ENCODE assay signal across 8 mouse cellular contexts in genomic region chr8:120184850-120185792, GRCm38 (mm10). TPM values are rescaled to one million over a fixed set of nuclear protein-coding genes. Genes with fewer than 3 reads are reported as not detected.
DNase-seq lines count a peak whose midpoint lies in the region; ATAC-seq and TF ChIP-seq lines count a peak whose summit lies in the region.

No protein-coding gene starts in this region.

- DNase-seq in brain, embryonic 14.5 days (ENCODE audit: low read depth) = peak; percentile 81
- DNase-seq in heart, postnatal 25 days (ENCODE audit: low spot score) = peak; percentile 43
- no peak for DNase-seq in left cerebral cortex, adult 9 months (ENCODE audit: low spot score in 2 of 2)
- DNase-seq in layer of hippocampus, adult 18-20 months (ENCODE audit: low spot score in 2 of 2) = no peak

- peak overlapping the region; percentile 33 for H3K4me2 ChIP-seq in embryonic facial prominence, embryonic 13.5 days
- H3K4me2 ChIP-seq in limb, embryonic 15.5 days = peak overlapping the region; percentile 19
- H3K4me2 ChIP-seq in stomach, embryonic 15.5 days = peak overlapping the region; percentile 34

- peak overlapping the region; percentile 49 for H3K9ac ChIP-seq in embryonic facial prominence, embryonic 13.5 days
- H3K9ac ChIP-seq in limb, embryonic 15.5 days = no peak overlapping the region
- no peak overlapping the region for H3K9ac ChIP-seq in stomach, embryonic 15.5 days

- ATAC-seq in embryonic facial prominence, embryonic 13.5 days (ENCODE audit: insufficient number of reproducible peaks, insufficient read depth, low FRiP score, low TSS enrichment, low read depth) = peak; percentile 29; the same call in 1 of the 2 replicates
- ATAC-seq in limb, embryonic 15.5 days (ENCODE audit: insufficient number of reproducible peaks, low FRiP score, low TSS enrichment, low read depth) = 0 out of 2 replicates have a peak, but pooled peaks have one; percentile 37
- ATAC-seq in stomach, embryonic 15.5 days (ENCODE audit: insufficient read depth, low FRiP score, low read depth) = peak; percentile 52; the same call in 1 of the 2 replicates
- ATAC-seq in activated CD4-positive, CD25-positive, alpha-beta regulatory T cell, adult 4 months = no peak

- no peaks in the 10 kb centered on the region for H3K9me3 ChIP-seq in embryonic facial prominence, embryonic 13.5 days
- H3K9me3 ChIP-seq in limb, embryonic 15.5 days = no peaks in the 10 kb centered on the region
- no peaks in the 10 kb centered on the region for H3K9me3 ChIP-seq in stomach, embryonic 15.5 days

- no peak for TF ChIP-seq POLR2A in brain, embryonic 14.5 days (IDR thresholded peaks at IDR 0.05; ENCODE audit: borderline replicate concordance, extremely low read depth, insufficient read depth, insufficient read length, poor library complexity, severe bottlenecking)

- peak overlapping the region; percentile 80 for H3K27ac ChIP-seq in embryonic facial prominence, embryonic 13.5 days
- peak overlapping the region; percentile 65 for H3K27ac ChIP-seq in limb, embryonic 15.5 days
- H3K27ac ChIP-seq in stomach, embryonic 15.5 days = peak overlapping the region; percentile 81

- no peak for TF ChIP-seq CTCF in brain, embryonic 14.5 days (IDR thresholded peaks at IDR 0.05; ENCODE audit: borderline replicate concordance, extremely low read depth, insufficient read depth, insufficient read length)

- intact Hi-C loops in heart, postnatal 25 days (cut with DNase I) = loop anchor here (5.0 kb wide), 1 partner anchor 47 kb away; no protein-coding TSS in a partner anchor

- H3K27me3 ChIP-seq in embryonic facial prominence, embryonic 13.5 days = no peaks in the 10 kb centered on the region
- no peaks in the 10 kb centered on the region for H3K27me3 ChIP-seq in limb, embryonic 15.5 days
- H3K27me3 ChIP-seq in stomach, embryonic 15.5 days (replicated peaks) = no peaks in the 10 kb centered on the region

- WGBS in embryonic facial prominence, embryonic 13.5 days = 16% methylated on average over 17 of the region's 17 CpGs
- WGBS in limb, embryonic 15.5 days = 13% methylated on average over 17 of the region's 17 CpGs
- WGBS in stomach, embryonic 15.5 days = 17% methylated on average over 17 of the region's 17 CpGs

- H3K4me3 ChIP-seq in embryonic facial prominence, embryonic 13.5 days = no peak overlapping the region
- no peak overlapping the region for H3K4me3 ChIP-seq in limb, embryonic 15.5 days
- H3K4me3 ChIP-seq in stomach, embryonic 15.5 days (replicated peaks) = no peak overlapping the region

- peaks cover 37% of the 10 kb centered on the region for H3K4me1 ChIP-seq in embryonic facial prominence, embryonic 13.5 days
- peaks cover 65% of the 10 kb centered on the region for H3K4me1 ChIP-seq in limb, embryonic 15.5 days
- H3K4me1 ChIP-seq in stomach, embryonic 15.5 days = peaks cover 40% of the 10 kb centered on the region

- H3K36me3 ChIP-seq in embryonic facial prominence, embryonic 13.5 days = no peaks in the 10 kb centered on the region
- no peaks in the 10 kb centered on the region for H3K36me3 ChIP-seq in limb, embryonic 15.5 days
- H3K36me3 ChIP-seq in stomach, embryonic 15.5 days = no peaks in the 10 kb centered on the region

RNA-seq across cellular contexts. Expression of gene Fam92b, which starts 7.9 kb away (rescaled TPM):
- 1.3 and 1.7 TPM in 2 replicates for polyA plus RNA-seq in brain, embryonic 14.5 days (2012; rRNA removed)
- 1.3 and 1.7 TPM in 2 replicates for polyA plus RNA-seq in embryonic facial prominence, embryonic 13.5 days (2015; fragmentation: Nextera tagmentation; extraction: Ambion mirVana)
- not detected for total RNA-seq in heart, postnatal 25 days (2021)
- polyA plus RNA-seq in limb, embryonic 15.5 days (2015; fragmentation: Nextera tagmentation; extraction: Ambion mirVana) = not detected in 2 replicates
- polyA plus RNA-seq in stomach, embryonic 15.5 days (2015; fragmentation: Nextera tagmentation; extraction: Ambion mirVana) = 0.80 and 0.94 TPM in 2 replicates
- total RNA-seq in layer of hippocampus, adult 18-20 months (2021) = under 1 TPM; 0.45 to 0.58 TPM
- not detected for polyA plus RNA-seq in activated CD4-positive, CD25-positive, alpha-beta regulatory T cell, adult 4 months (2017; shearing (Covaris generic))

RNA-seq across cellular contexts. Expression of gene Gse1, which starts 43.1 kb away (rescaled TPM):
- 70.3 and 70.4 TPM in 2 replicates for polyA plus RNA-seq in brain, embryonic 14.5 days (2012; rRNA removed)
- polyA plus RNA-seq in embryonic facial prominence, embryonic 13.5 days (2015; fragmentation: Nextera tagmentation; extraction: Ambion mirVana) = 6.4 and 8.6 TPM in 2 replicates
- 10 to 100 TPM; 20.1 to 25.9 TPM for total RNA-seq in heart, postnatal 25 days (2021)
- 6.8 and 7.3 TPM in 2 replicates for polyA plus RNA-seq in limb, embryonic 15.5 days (2015; fragmentation: Nextera tagmentation; extraction: Ambion mirVana)
- polyA plus RNA-seq in stomach, embryonic 15.5 days (2015; fragmentation: Nextera tagmentation; extraction: Ambion mirVana) = 9.6 and 10.8 TPM in 2 replicates
- 100 to 1,000 TPM; 142 to 146 TPM for total RNA-seq in layer of hippocampus, adult 18-20 months (2021)
- polyA plus RNA-seq in activated CD4-positive, CD25-positive, alpha-beta regulatory T cell, adult 4 months (2017; shearing (Covaris generic)) = 1 to 10 TPM; 2.9 to 4.1 TPM

Comparison
In these comparisons a context has a peak if more than half of its experiments do, and no peak if none do; other contexts are left out.
1. DNase-seq: peak in brain, embryonic 14.5 days (single experiment) and heart, postnatal 25 days (single experiment); none in left cerebral cortex, adult 9 months (0 of 2) and layer of hippocampus, adult 18-20 months (0 of 2).
2. Peak in every context shown above with its lines, with median percentiles within 50 percentile points of each other: H3K27ac ChIP-seq and H3K4me2 ChIP-seq.